Mouse (Mus musculus) CH12.LX (cell line): Measurements from ENCODE around the gene Gatad2a. TPM values are rescaled to one million over a fixed set of nuclear protein-coding genes. Genes with fewer than 3 reads are reported as not detected.

Source experiments
- DNase-seq: peaks from one replicate; pipeline ENCODE4 v3.0.0-alpha.2; 2013; ENCODE audit errors: extremely low read depth
- H3K27ac ChIP-seq: 2 replicates; pipeline ENCODE4 v1.5.1; 2012; ENCODE audit warnings: low read depth, mild to moderate bottlenecking, control low read depth, moderate library complexity; ENCODE audit not compliant: insufficient read depth
- H3K27me3 ChIP-seq: replicated peaks from 2 replicates; pipeline ENCODE3; 2012; ENCODE audit warnings: inconsistent platforms
- H3K36me3 ChIP-seq, 2 experiments: replicated peaks in 1 of 2; 2 replicates each; pipeline versions ENCODE3 to v1.6.1; 2012; ENCODE audit warnings: inconsistent platforms in 1 of 2, low read length in 1 of 2, mild to moderate bottlenecking in 1 of 2, mixed read lengths in 1 of 2, moderate library complexity in 1 of 2; ENCODE audit not compliant: control insufficient read depth in 1 of 2, insufficient read depth in 1 of 2
- H3K4me1 ChIP-seq, 2 experiments: 2 replicates each; pipeline ENCODE4 v1.6.1; 2012; ENCODE audit warnings: inconsistent platforms in 1 of 2, moderate library complexity in 1 of 2; ENCODE audit not compliant: insufficient read depth in 2 of 2, control insufficient read depth in 1 of 2
- H3K4me2 ChIP-seq: 2 replicates; pipeline ENCODE4 v1.6.1; 2012; ENCODE audit warnings: low read depth, mild to moderate bottlenecking, control low read depth; ENCODE audit not compliant: poor library complexity, insufficient read depth, severe bottlenecking
- H3K4me3 ChIP-seq, 3 experiments: fragments of 150-350 bp in 1 of 3; sonication (generic) in 1 of 3; replicated peaks in 1 of 3; 2 replicates each; pipeline versions ENCODE3 to v1.5.1; 2011 to 2012; ENCODE audit warnings: low read depth in 2 of 3, low read length in 2 of 3, mild to moderate bottlenecking in 2 of 3, moderate library complexity in 2 of 3, control low read depth in 1 of 3, improper control_type of control experiment in 1 of 3, inconsistent platforms in 1 of 3, mixed read lengths in 1 of 3; ENCODE audit not compliant: poor library complexity in 1 of 3
- H3K79me2 ChIP-seq: replicated peaks from 2 replicates; pipeline ENCODE4 v1.6.1; 2012; ENCODE audit warnings: mild to moderate bottlenecking, moderate library complexity; ENCODE audit not compliant: control insufficient read depth, poor library complexity, insufficient read depth, severe bottlenecking; ENCODE audit errors: extremely low read depth
- H3K9ac ChIP-seq: 2 replicates; pipeline ENCODE4 v1.6.1; 2012; ENCODE audit warnings: low read depth, mild to moderate bottlenecking, control low read depth, moderate library complexity; ENCODE audit not compliant: insufficient read depth
- H3K9me3 ChIP-seq: replicated peaks from 2 replicates; pipeline ENCODE3; 2012; ENCODE audit warnings: low read length, inconsistent platforms, mixed read lengths
- BHLHE40 ChIP-seq: IDR thresholded peaks from 2 replicates; pipeline ENCODE4 v1.6.1; 2011; ENCODE audit warnings: mild to moderate bottlenecking, low read depth, low read length, improper control_type of control experiment
- CHD1 ChIP-seq: IDR thresholded peaks from 2 replicates; pipeline ENCODE4 v1.6.1; 2012; ENCODE audit warnings: low read depth, low read length, improper control_type of control experiment, inconsistent platforms
- CHD2 ChIP-seq: IDR thresholded peaks from 2 replicates; pipeline ENCODE4 v1.6.1; 2011; ENCODE audit warnings: low read length, improper control_type of control experiment
- CTCF ChIP-seq, 2 experiments: IDR thresholded peaks in 1 of 2; conservative IDR thresholded peaks in 1 of 2; 2 replicates each; pipeline ENCODE4 v1.5.1; 2011 to 2012; ENCODE audit warnings: low read depth in 2 of 2, low read length in 2 of 2, improper control_type of control experiment in 1 of 2, inconsistent platforms in 1 of 2, mild to moderate bottlenecking in 1 of 2, moderate library complexity in 1 of 2
- E2F4 ChIP-seq: IDR thresholded peaks from 2 replicates; pipeline ENCODE4 v1.6.1; 2011; ENCODE audit warnings: low read depth, low read length, improper control_type of control experiment; ENCODE audit not compliant: insufficient replicate concordance
- ELF1 ChIP-seq: IDR thresholded peaks from 2 replicates; pipeline ENCODE4 v1.6.1; 2014; ENCODE audit warnings: low read depth, mild to moderate bottlenecking, inconsistent platforms, low read length, improper control_type of control experiment
- EP300 ChIP-seq: IDR thresholded peaks from 2 replicates; pipeline ENCODE4 v1.6.1; 2011; ENCODE audit warnings: low read length, improper control_type of control experiment
- GABPA ChIP-seq: IDR thresholded peaks from 2 replicates; pipeline ENCODE4 v1.6.1; 2012; ENCODE audit warnings: low read depth, low read length, improper control_type of control experiment, inconsistent platforms; ENCODE audit not compliant: insufficient replicate concordance
- IRF4 ChIP-seq: IDR thresholded peaks from 2 replicates; pipeline ENCODE4 v1.6.1; 2014; ENCODE audit warnings: low read depth, mild to moderate bottlenecking, inconsistent platforms, low read length, improper control_type of control experiment
- JUN ChIP-seq: IDR thresholded peaks from 2 replicates; pipeline ENCODE4 v1.6.1; 2011; ENCODE audit warnings: low read depth, mild to moderate bottlenecking, low read length, improper control_type of control experiment, moderate library complexity; ENCODE audit not compliant: insufficient read depth
- JUND ChIP-seq: conservative IDR thresholded peaks from 2 replicates; pipeline ENCODE4 v1.6.1; 2011; ENCODE audit warnings: low read depth, low read length, improper control_type of control experiment
- MAFK ChIP-seq: IDR thresholded peaks from 2 replicates; pipeline ENCODE4 v1.6.1; 2011; ENCODE audit warnings: low read length, improper control_type of control experiment; ENCODE audit not compliant: insufficient replicate concordance
- MAZ ChIP-seq: IDR thresholded peaks from 2 replicates; pipeline ENCODE4 v1.6.1; 2012; ENCODE audit warnings: low read depth, mild to moderate bottlenecking, inconsistent platforms, low read length, improper control_type of control experiment, moderate library complexity
- MEF2A ChIP-seq: IDR thresholded peaks from 2 replicates; pipeline ENCODE4 v1.6.1; 2014; ENCODE audit warnings: low read depth, mild to moderate bottlenecking, inconsistent platforms, low read length, improper control_type of control experiment, borderline replicate concordance
- PAX5 ChIP-seq: IDR thresholded peaks from 2 replicates; pipeline ENCODE4 v1.6.1; 2012; ENCODE audit warnings: low read length, inconsistent platforms, mixed read lengths
- POLR2A ChIP-seq: IDR thresholded peaks from 2 replicates; pipeline ENCODE4 v1.6.1; 2011; ENCODE audit warnings: low read depth, mild to moderate bottlenecking, improper control_type of control experiment, low read length
- SMC3 ChIP-seq: IDR thresholded peaks from 2 replicates; pipeline ENCODE4 v1.6.1; 2011; ENCODE audit warnings: low read depth, low read length, improper control_type of control experiment
- TBP ChIP-seq: conservative IDR thresholded peaks from 2 replicates; pipeline ENCODE4 v1.6.1; 2011; ENCODE audit warnings: low read depth, low read length, improper control_type of control experiment
- TCF12 ChIP-seq: IDR thresholded peaks from 2 replicates; pipeline ENCODE4 v1.6.1; 2014; ENCODE audit warnings: low read depth, mild to moderate bottlenecking, inconsistent platforms, low read length, improper control_type of control experiment
- UBTF ChIP-seq: IDR thresholded peaks from 2 replicates; pipeline ENCODE4 v1.6.1; 2012; ENCODE audit warnings: low read depth, mild to moderate bottlenecking, inconsistent platforms, low read length, improper control_type of control experiment, moderate library complexity
- USF1 ChIP-seq: IDR thresholded peaks from 2 replicates; pipeline ENCODE4 v1.6.1; 2014; ENCODE audit warnings: low read depth, mild to moderate bottlenecking, inconsistent platforms, low read length, improper control_type of control experiment
- USF2 ChIP-seq: conservative IDR thresholded peaks from 2 replicates; pipeline ENCODE4 v1.6.1; 2011; ENCODE audit warnings: low read depth, low read length, improper control_type of control experiment
- ZC3H11A ChIP-seq: IDR thresholded peaks from 2 replicates; pipeline ENCODE4 v1.6.1; 2012; ENCODE audit warnings: low read depth, mild to moderate bottlenecking, inconsistent platforms, low read length, improper control_type of control experiment
- ZKSCAN1 ChIP-seq: IDR thresholded peaks from 2 replicates; pipeline ENCODE4 v1.6.1; 2012; ENCODE audit warnings: low read depth, inconsistent platforms, low read length, improper control_type of control experiment, borderline replicate concordance
- dilution Hi-C: fragments of 300-500 bp; cut with MboI; formaldehyde crosslinking; loops from 2 replicates; pipeline ENCODE4 v1.14.3; 2020; ENCODE audit warnings: low sequenced_read_pairs; ENCODE audit not compliant: extremely low pct_unique_long_range_greater_than_20kb, extremely low pct_ligation_motif_present
- in situ Hi-C: fragments of 300-500 bp; cut with MboI; formaldehyde crosslinking; loops from 3 replicates; pipeline ENCODE4 v1.14.3; 2019; ENCODE audit warnings: low sequenced_read_pairs, low pct_ligation_motif_present, low pct_unique_long_range_greater_than_20kb, mixed read lengths
- polyA plus RNA-seq: library from polyadenylated mRNA; unstranded; fragments of >175 nt; gene quantifications from 2 replicates; pipeline ENCODE4 v1.2.1, GENCODE M21; 2012; ENCODE audit warnings: low read depth; ENCODE audit not compliant: insufficient read length
- total RNA-seq, 2 experiments: library from RNA; depleted of rRNA; stranded (reverse); fragments of 300-350 nt in 1 of 2; fragments of >200 nt in 1 of 2; gene quantifications; 2 replicates each; pipeline ENCODE4 v1.2.3; 2012 to 2014

The Gatad2a gene
- total and polyA plus RNA-seq, 3 experiments, result 35.7 to 95.1 (median 70.8) TPM

DNA sequence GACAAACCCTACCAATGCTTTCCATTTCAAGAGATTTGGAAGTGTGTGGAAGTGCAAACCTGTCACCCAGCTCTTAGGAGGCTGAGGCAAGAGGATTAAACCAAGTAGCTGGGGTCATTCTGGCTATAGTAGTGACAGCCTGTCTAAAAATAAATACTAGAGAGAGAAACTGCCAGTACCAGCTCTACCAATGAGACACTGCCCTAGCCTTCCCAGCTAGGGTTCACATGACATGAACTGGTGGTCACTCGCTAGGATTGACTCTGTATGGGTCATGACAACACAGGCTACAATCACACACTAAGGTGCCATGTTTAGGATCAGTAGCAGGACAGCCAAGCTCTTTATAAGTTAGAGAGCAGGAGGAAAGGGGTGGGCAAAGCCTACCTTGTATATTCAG, 34.1 kb upstream of the Gatad2a start:
- H3K9me3 ChIP-seq, result no peaks in the 10 kb centered on the region
- TF ChIP-seq CTCF (conservative IDR thresholded peaks at IDR 0.05 in 1 of 2, IDR thresholded peaks at IDR 0.05 in 1 of 2; ENCODE audit: low read depth in 2 of 2, low read length in 2 of 2) (no peak), CHD1 (no peak), EP300 (no peak), MAZ (no peak), USF1 (no peak), MEF2A (no peak), TCF12 (no peak), ZKSCAN1 (no peak), E2F4 (no peak), PAX5 (no peak), POLR2A (no peak)
- no peak overlapping the region for H3K27ac ChIP-seq
- no peak for DNase-seq
- no peak overlapping the region for H3K9ac ChIP-seq
- dilution Hi-C loops, result no loop called here
- H3K4me3 ChIP-seq, result no peak overlapping the region
- H3K36me3 ChIP-seq, result peaks cover 68 to 85% of the 10 kb centered on the region in 2 experiments
- H3K4me2 ChIP-seq, result no peak overlapping the region
- in situ Hi-C loops, result no loop called here
- peaks cover 0 to 9% of the 10 kb centered on the region in 2 experiments; a peak in 1 of 4 replicates for H3K4me1 ChIP-seq
- H3K79me2 ChIP-seq, result peaks cover 20% of the 10 kb centered on the region
- H3K27me3 ChIP-seq, result no peaks in the 10 kb centered on the region

DNA sequence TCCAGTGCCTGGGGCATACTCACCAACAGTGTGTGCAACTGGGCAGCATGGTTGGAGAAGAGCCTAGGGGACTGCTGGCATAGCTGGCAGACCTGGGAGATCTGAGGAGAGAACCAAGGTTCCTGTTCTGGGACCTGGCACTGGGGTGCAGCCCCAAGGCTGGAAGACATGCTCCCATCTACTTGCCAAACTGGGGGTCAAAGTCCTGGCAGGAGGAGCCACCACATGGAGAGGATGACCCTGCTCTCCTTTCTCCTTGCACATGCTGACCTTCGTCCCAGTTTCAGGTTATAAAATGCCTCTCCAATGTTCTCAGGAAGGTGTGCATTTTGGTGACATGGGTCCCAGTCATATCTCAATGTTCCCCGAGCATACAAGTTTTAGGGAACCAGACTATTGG, 30.0 kb upstream of the Gatad2a start:
- Histone ChIP-seq H3K36me3 (peaks cover 93 to 100% of the 10 kb centered on the region in 2 experiments), H3K79me2 (no peaks in the 10 kb centered on the region), H3K9ac (no peak overlapping the region), H3K27ac (no peak overlapping the region), H3K27me3 (no peaks in the 10 kb centered on the region), H3K4me3 (no peak overlapping the region), H3K4me2 (no peak overlapping the region), H3K9me3 (no peaks in the 10 kb centered on the region), H3K4me1 (peaks cover 7 to 16% of the 10 kb centered on the region in 2 experiments)
- no peak for DNase-seq
- TF ChIP-seq E2F4 (no peak), IRF4 (no peak), CHD2 (no peak), JUN (no peak), TCF12 (no peak), MEF2A (no peak), USF2 (no peak), ZC3H11A (no peak), ELF1 (no peak), GABPA (no peak), MAFK (no peak), SMC3 (no peak), TBP (no peak), EP300 (no peak), UBTF (no peak), JUND (no peak), BHLHE40 (no peak)
- in situ Hi-C loops (no loop called here), dilution Hi-C loops (no loop called here)
